ENCODE assay signal across 14 mouse cellular contexts in genomic region chrX:98875144-98875543, GRCm38 (mm10).
"Had no signal": no experiment of that assay in that cellular context is flagged by ENCODE, and none has a peak within 500 bp of the region (broad histone marks: within the 10 kb centered on the region; RNA-seq: fewer than 3 reads in every experiment).

No protein-coding gene starts in this region.

- H3K9ac ChIP-seq: limb, embryonic 13.5 days; liver, embryonic 13.5 days; stomach, embryonic 15.5 days had no signal

- H3K9me3 ChIP-seq: limb, embryonic 13.5 days; liver, embryonic 13.5 days; stomach, embryonic 15.5 days had no signal

- H3K4me1 ChIP-seq: limb, embryonic 13.5 days; liver, embryonic 13.5 days; stomach, embryonic 15.5 days had no signal

- H3K4me2 ChIP-seq: limb, embryonic 13.5 days; liver, embryonic 13.5 days; midbrain, embryonic 11.5 days; stomach, embryonic 15.5 days had no signal

- H3K27ac ChIP-seq: limb, embryonic 13.5 days; liver, embryonic 13.5 days; stomach, embryonic 15.5 days had no signal

- H3K36me3 ChIP-seq: limb, embryonic 13.5 days; liver, embryonic 13.5 days; stomach, embryonic 15.5 days had no signal

- DNase-seq: kidney, postnatal 14 days; kidney, postnatal 4 days; left cerebral cortex, postnatal 4 days; liver, embryonic 13.5 days; lung, adult 2 months; lung, postnatal 14 days; lung, postnatal 4 days; midbrain, embryonic 14.5 days; right cerebral cortex, postnatal 25 days; spleen, adult 18-20 months; thymus, postnatal 25 days had no signal

- H3K4me3 ChIP-seq: limb, embryonic 13.5 days; liver, embryonic 13.5 days; stomach, embryonic 15.5 days had no signal

- H3K27me3 ChIP-seq: stomach, embryonic 15.5 days had no signal
